Mouse (Mus musculus) forebrain, embryonic 14.5 days (tissue): ENCODE measurements around the gene Ggct. TPM values are rescaled to one million over a fixed set of nuclear protein-coding genes. Genes with fewer than 3 reads are reported as not detected.

Experiments
- ATAC-seq: fragments of 200-750 bp; cut with Nextera tagmentation; 2 replicates; pipeline ENCODE4 v1.8.0; 2017; ENCODE audit warnings: mild to moderate bottlenecking, moderate library complexity
- DNase-seq: peaks from one replicate; pipeline ENCODE4 v3.0.0-alpha.2; 2015; ENCODE audit warnings: low spot score
- H3K27ac ChIP-seq: fragments of 300-500 bp; sonication (generic); 2 replicates; pipeline ENCODE4 v1.5.1; 2014; ENCODE audit warnings: low read depth, mild to moderate bottlenecking, control low read depth, low read length, moderate library complexity
- H3K27me3 ChIP-seq: fragments of 300-500 bp; sonication (generic); replicated peaks from 2 replicates; pipeline ENCODE4 v1.6.1; 2014; ENCODE audit warnings: low read length, control low read depth, mixed read lengths; ENCODE audit not compliant: control insufficient read depth, insufficient read depth
- H3K36me3 ChIP-seq: fragments of 300-500 bp; sonication (generic); 2 replicates; pipeline ENCODE4 v1.6.1; 2014; ENCODE audit warnings: low read length, control low read depth; ENCODE audit not compliant: control insufficient read depth, insufficient read depth
- H3K4me1 ChIP-seq: fragments of 300-500 bp; sonication (generic); 2 replicates; pipeline ENCODE4 v1.6.1; 2014; ENCODE audit warnings: antibody characterized with exemption, low read length, control low read depth; ENCODE audit not compliant: control insufficient read depth, insufficient read depth
- H3K4me2 ChIP-seq: fragments of 300-500 bp; sonication (generic); 2 replicates; pipeline ENCODE4 v1.6.1; 2014; ENCODE audit warnings: mild to moderate bottlenecking, control low read depth, low read length
- H3K4me3 ChIP-seq: fragments of 300-500 bp; sonication (generic); 2 replicates; pipeline ENCODE4 v1.5.1; 2014; ENCODE audit warnings: low read depth, low read length, control low read depth
- H3K9ac ChIP-seq: fragments of 300-500 bp; sonication (generic); 2 replicates; pipeline ENCODE4 v1.6.1; 2014; ENCODE audit warnings: mild to moderate bottlenecking, low read length, control low read depth, moderate library complexity
- H3K9me3 ChIP-seq: fragments of 300-500 bp; sonication (generic); replicated peaks from 2 replicates; pipeline ENCODE4 v1.6.1; 2016; ENCODE audit warnings: low read length, control low read depth, mixed read lengths; ENCODE audit not compliant: control insufficient read depth
- WGBS: fragments of 180-500 bp; shearing (Covaris S2); extraction: QIAGEN DNeasy Blood & Tissue Kit; methylation state at CpG from one replicate; pipeline ENCODE4 v1.1.7; 2014; 5-methylcytosine and 5-hydroxymethylcytosine counted together
- polyA plus RNA-seq: library from polyadenylated mRNA; unstranded; fragments of >200 nt; fragmentation: Nextera tagmentation; extraction: Ambion mirVana; gene quantifications from 2 replicates; pipeline ENCODE4 v1.2.1, GENCODE M21; 2014

Ggct gene
- polyA plus RNA-seq, 1 experiment from 2014 or later = 14.9 TPM

DNA sequence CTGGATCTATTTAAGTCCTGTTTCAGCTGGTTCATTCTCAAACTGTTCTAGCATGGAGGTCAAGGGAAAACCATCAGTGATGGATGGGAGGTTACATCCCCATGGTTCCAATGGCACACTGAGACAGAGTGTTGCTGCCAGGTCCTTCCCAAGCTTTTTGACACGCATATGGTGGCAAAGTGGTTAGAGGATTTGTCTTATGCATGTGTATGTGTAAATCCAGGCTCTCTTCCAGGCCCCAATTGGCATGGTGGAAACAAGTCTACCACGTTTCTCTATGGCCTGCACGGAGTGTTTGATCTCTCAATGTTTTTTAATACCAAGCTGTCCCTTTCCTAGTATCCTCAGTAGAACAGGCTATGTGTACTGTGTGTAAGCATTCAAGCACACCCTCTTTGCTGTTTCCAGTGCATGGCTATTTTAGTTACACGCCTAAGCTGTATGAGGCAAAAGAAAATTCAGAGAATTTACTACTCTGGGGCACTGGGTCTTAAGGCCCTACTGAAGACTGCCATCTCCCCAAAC, 9.2 kb downstream of the Ggct start:
- Histone ChIP-seq H3K9ac (no peak overlapping the region), H3K4me2 (no peak overlapping the region), H3K4me1 (no peaks in the 10 kb centered on the region), H3K36me3 (no peaks in the 10 kb centered on the region), H3K4me3 (no peak overlapping the region), H3K9me3 (no peaks in the 10 kb centered on the region), H3K27ac (no peak overlapping the region), H3K27me3 (no peaks in the 10 kb centered on the region)
- 88% methylated on average over 4 of the region's 4 CpGs for WGBS
- ATAC-seq (no peak), DNase-seq (no peak)

DNA sequence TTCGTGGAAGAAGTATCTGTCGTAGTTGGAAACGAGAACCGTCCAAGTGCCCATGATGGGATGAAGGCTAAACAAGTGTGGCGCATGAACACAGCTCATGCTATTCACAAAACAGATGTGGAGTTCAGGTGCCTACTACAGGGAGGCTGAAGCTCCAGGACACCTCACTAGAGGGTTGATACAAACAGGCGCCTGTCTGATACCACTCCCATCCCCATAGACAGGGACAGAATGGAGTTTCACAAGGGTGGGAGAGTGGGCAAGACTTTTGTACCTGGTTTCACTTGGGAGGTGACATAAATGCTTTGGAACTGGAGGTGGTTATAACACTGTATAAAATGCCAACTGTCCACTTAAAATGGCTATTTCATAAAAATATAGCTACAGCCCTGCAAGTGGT, 13.3 kb downstream of the Ggct start:
- DNase-seq (no peak), ATAC-seq (no peak)
- Histone ChIP-seq H3K36me3 (no peaks in the 10 kb centered on the region), H3K4me2 (no peak overlapping the region), H3K9ac (no peak overlapping the region), H3K27ac (no peak overlapping the region), H3K4me1 (no peaks in the 10 kb centered on the region), H3K27me3 (no peaks in the 10 kb centered on the region), H3K4me3 (no peak overlapping the region), H3K9me3 (no peaks in the 10 kb centered on the region)
- 96% methylated on average over 6 of the region's 6 CpGs for WGBS

DNA sequence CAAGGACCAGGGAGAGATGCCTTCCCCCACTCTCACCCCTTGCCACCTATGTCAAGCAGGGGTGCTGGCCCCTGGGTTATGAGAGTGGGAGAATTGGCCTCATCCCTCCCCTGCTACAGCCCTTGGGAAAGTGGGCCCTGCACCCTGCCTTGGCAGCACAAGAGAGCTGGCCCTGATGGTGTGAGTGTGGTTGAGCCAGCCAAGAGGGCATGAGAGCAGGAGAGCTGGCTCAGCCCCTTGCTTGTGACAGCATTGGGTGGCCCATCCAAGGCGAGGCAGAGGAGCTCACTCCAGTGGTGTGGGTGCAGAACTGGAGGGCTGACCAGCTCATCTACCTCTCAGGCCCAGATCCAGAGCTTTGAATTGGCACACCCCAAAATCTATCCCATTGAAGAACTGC, 17.1 kb downstream of the Ggct start:
- H3K4me3 ChIP-seq = no peak overlapping the region
- H3K4me1 ChIP-seq = peaks cover 4% of the 10 kb centered on the region
- no peak overlapping the region for H3K4me2 ChIP-seq
- H3K36me3 ChIP-seq = no peaks in the 10 kb centered on the region
- 64% methylated on average over 1 of the region's 1 CpGs for WGBS
- H3K9me3 ChIP-seq = no peaks in the 10 kb centered on the region
- ATAC-seq (no peak), DNase-seq (no peak)
- no peak overlapping the region for H3K27ac ChIP-seq
- H3K27me3 ChIP-seq = peaks cover 11% of the 10 kb centered on the region; the same call in 1 of the 2 replicates
- no peak overlapping the region for H3K9ac ChIP-seq

DNA sequence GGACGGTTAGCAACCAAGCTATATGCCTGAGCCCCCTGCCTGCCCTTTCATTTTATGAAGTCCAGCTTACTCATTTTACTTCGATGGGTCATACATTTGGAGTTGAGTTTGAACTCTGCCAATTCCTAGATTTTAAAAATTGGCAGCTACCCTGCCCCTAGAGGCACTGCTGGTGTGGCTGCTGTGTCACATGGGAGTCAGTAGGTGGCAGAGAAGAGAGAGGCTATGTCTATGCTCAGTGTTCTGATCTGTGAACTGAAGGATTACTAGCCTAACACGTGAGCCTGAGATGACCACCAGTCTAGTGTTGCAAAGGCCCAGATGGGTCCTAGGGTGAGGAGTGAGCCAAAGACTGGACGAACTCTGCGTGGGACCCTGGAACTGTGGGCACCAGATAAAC, 18.2 kb downstream of the Ggct start:
- ATAC-seq (no peak), DNase-seq (peak; percentile 22)
- 63% methylated on average over 5 of the region's 5 CpGs for WGBS
- no peak overlapping the region for H3K27ac ChIP-seq
- H3K9me3 ChIP-seq = no peaks in the 10 kb centered on the region
- H3K36me3 ChIP-seq = no peaks in the 10 kb centered on the region
- no peak overlapping the region for H3K4me2 ChIP-seq
- no peak overlapping the region for H3K4me3 ChIP-seq
- H3K27me3 ChIP-seq = peaks cover 11% of the 10 kb centered on the region; the same call in 1 of the 2 replicates
- no peak overlapping the region for H3K9ac ChIP-seq
- H3K4me1 ChIP-seq = peaks cover 4% of the 10 kb centered on the region

DNA sequence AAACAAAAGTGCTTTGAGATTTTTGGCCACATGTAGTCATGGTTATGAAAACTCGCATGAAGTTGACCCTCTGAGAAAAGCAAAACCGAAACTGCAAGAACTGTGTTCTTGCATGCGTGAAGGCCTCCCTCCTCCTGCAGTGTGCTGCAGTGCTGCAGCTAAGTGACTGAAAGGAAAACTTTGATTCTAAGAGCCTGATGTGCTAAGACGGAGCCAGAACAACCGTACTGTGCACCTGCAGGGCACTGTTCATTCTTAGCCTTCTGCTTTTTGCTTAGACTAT, 19.9 kb downstream of the Ggct start:
- Histone ChIP-seq H3K9ac (no peak overlapping the region; the same call in 1 of the 2 replicates), H3K4me3 (peak overlapping the region; percentile 53), H3K4me1 (peaks cover 4% of the 10 kb centered on the region), H3K4me2 (peak overlapping the region; percentile 90), H3K36me3 (no peaks in the 10 kb centered on the region), H3K27me3 (peaks cover 11% of the 10 kb centered on the region; the same call in 1 of the 2 replicates), H3K27ac (no peak overlapping the region), H3K9me3 (no peaks in the 10 kb centered on the region)
- peak; percentile 25 for DNase-seq
- WGBS = 10% methylated on average over 5 of the region's 5 CpGs
- ATAC-seq = peak; percentile 45; the same call in 1 of the 2 replicates

DNA sequence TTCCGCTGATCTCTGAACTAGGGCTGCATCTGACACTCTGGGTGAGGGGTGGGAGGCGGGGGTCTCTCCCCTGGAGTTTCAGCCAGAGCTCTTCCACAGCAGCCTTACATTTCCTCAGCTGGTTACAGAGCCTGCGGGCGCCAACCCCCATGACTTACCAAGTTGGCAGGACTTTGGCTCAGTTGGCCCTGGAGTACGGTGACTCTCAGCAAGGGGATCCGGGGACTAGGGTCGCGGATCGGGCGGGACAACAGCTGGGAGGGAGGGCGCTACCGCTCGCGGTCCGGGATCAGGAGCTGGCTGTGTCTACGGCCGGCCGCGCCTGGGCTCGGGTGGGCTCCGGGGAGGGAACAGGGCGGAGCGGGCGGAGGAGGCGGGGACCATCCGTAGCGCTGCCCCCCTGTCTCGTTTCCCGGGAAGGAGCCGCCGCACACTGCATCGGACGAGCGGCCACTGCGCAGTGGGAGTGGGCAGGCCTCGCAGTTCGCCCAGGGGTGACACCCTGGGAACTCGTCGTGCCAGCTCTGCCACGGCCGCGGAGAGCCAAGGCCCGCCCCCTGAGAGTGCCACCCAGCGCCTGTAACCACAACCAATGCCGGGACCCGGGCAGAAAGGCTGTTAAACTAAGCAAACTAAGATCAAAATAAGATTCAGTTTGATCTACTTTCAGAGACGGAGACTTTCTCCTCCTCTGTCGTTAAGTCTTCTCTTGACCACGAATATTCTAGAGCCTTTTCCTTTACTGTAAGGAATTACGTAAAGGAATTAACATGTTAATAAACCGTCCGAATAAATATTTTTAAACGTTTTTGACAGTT, 20.4 kb downstream of the Ggct start, which contains the start of gene Nod1:
TSS of gene Nod1 (minus strand) at position 502 of the 818 bp plus-strand sequence.
- ATAC-seq (peak; percentile 84), DNase-seq (peak; percentile 53)
- H3K4me1 ChIP-seq = peaks cover 4% of the 10 kb centered on the region
- H3K27me3 ChIP-seq = peaks cover 11% of the 10 kb centered on the region; the same call in 1 of the 2 replicates
- H3K9me3 ChIP-seq = no peaks in the 10 kb centered on the region
- H3K27ac ChIP-seq = no peak within 1 kb of the TSS
- WGBS = 2% methylated on average over 52 of the region's 53 CpGs
- peak within 1 kb of the TSS; percentile 90 for H3K4me2 ChIP-seq
- no peaks in the 10 kb centered on the region for H3K36me3 ChIP-seq
- H3K9ac ChIP-seq = peak within 1 kb of the TSS; percentile 66
- H3K4me3 ChIP-seq = peak within 1 kb of the TSS; percentile 53

DNA sequence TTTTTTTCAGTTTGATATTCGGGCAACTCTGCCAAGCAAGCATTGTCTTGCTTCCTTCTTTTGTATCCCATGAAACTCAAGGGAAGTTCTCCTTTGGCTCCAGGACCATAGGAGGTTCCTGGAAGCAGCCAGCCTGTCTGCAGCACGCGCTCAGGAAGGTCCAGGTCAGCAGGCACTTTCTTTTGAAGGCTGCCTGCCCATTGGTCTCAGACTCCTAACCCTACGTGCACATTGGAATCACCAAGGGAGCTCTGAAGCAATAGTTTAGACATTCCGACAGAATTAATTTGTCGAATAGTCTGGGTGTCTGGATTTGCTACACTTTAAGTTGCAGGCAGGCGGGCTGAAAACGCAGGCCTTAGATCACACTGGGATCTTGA, 21.0 kb downstream of the Ggct start:
- H3K9ac ChIP-seq = peak overlapping the region; percentile 66; the same call in 1 of the 2 replicates
- 19% methylated on average over 8 of the region's 8 CpGs for WGBS
- H3K27ac ChIP-seq = no peak overlapping the region

DNA sequence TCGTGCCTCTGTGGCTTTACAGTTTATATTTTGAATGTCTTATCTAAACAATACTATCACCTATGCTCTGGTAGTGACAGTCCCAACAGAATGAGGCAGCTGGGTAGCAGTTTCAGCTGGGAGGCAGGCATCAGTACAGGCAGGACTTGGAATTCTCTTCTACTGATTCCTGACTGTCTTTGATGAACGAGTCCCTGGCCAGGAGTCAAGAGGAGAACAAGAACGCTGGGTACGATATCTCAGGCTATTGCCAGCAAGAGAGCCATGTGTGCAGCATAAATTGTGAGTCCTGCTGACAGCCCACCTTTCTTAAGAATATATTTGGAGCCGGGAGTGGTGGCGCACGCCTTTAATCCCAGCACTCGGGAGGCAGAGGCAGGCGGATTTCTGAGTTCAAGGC, 22.2 kb downstream of the Ggct start:
- H3K4me3 ChIP-seq = no peak overlapping the region
- peaks cover 11% of the 10 kb centered on the region; the same call in 1 of the 2 replicates for H3K27me3 ChIP-seq
- ATAC-seq (no peak), DNase-seq (no peak)
- peaks cover 4% of the 10 kb centered on the region for H3K4me1 ChIP-seq
- H3K9me3 ChIP-seq = no peaks in the 10 kb centered on the region
- no peaks in the 10 kb centered on the region for H3K36me3 ChIP-seq
- no peak overlapping the region for H3K27ac ChIP-seq
- 78% methylated on average over 9 of the region's 9 CpGs for WGBS
- no peak overlapping the region for H3K9ac ChIP-seq
- H3K4me2 ChIP-seq = no peak overlapping the region

More for the DNA sequence above, 21.0 kb downstream of the Ggct start:
- Histone ChIP-seq H3K27me3 (peaks cover 11% of the 10 kb centered on the region; the same call in 1 of the 2 replicates), H3K4me1 (peaks cover 4% of the 10 kb centered on the region), H3K4me3 (peak overlapping the region; percentile 53), H3K4me2 (peak overlapping the region; percentile 90), H3K36me3 (no peaks in the 10 kb centered on the region), H3K9me3 (no peaks in the 10 kb centered on the region)
- DNase-seq = peak; percentile 1
- no peak for ATAC-seq

DNA sequence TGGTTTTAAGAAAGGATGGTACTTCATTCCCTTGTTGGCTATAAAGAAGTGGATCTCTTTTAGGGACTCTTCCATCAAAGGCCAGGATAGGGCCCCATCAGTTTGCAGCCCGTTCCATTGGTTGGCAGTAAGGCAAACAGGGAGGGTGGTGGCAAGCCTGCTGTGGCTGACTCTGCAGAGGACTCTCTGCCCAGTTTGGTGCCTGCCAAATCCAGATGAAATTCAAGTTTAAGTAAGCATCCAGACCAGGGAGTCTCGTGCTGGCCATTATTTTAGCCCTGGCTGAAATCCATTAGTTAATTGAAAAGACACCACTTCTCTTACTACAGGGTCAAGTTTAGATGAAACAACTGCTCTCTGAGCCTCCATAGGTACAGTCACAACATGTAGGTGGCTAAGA, 22.9 kb downstream of the Ggct start:
- no peak for DNase-seq
- no peak for ATAC-seq
- Histone ChIP-seq H3K4me3 (no peak overlapping the region), H3K4me2 (no peak overlapping the region), H3K9ac (no peak overlapping the region), H3K27ac (no peak overlapping the region), H3K9me3 (no peaks in the 10 kb centered on the region), H3K27me3 (peaks cover 11% of the 10 kb centered on the region; the same call in 1 of the 2 replicates), H3K4me1 (peaks cover 4% of the 10 kb centered on the region), H3K36me3 (no peaks in the 10 kb centered on the region)
- 60% methylated on average over 2 of the region's 2 CpGs for WGBS
